Mouse (Mus musculus) MEL-GATA-1-ER (cell line): Measurements from ENCODE around the gene Olfr1029.
"Not testable (repeated sequence)": the region's sequence is repeated elsewhere in the genome, so short reads cannot be mapped to it uniquely, and the experiment has no call there.

Experiments
- DNase-seq: peaks from one replicate; pipeline ENCODE4 v3.0.0-alpha.2; 2012; ENCODE audit warnings: low read depth; ENCODE audit errors: extremely low read depth

Gene Olfr1029

GRCm38 (mm10) chr2:85973595-85973994 lies at the start of gene Olfr1029:
Gene Olfr1029, plus strand, starts transcription at chr2:85973895.
- no peak for DNase-seq

GRCm38 (mm10) chr2:85950137-85950536 lies 23.6 kb upstream of the Olfr1029 start, which contains the start of gene Olfr1028:
Gene Olfr1028, plus strand, starts transcription at chr2:85950437.
- DNase-seq: no peak

GRCm38 (mm10) chr2:85978976-85979375 lies 5.3 kb downstream of the Olfr1029 start, which contains the start of gene Olfr1030:
Gene Olfr1030, plus strand, starts transcription at chr2:85979276.
- no peak for DNase-seq

- DNase-seq: no peak
Measured at GRCm38 (mm10) chr2:85990004-85990403, 16.3 kb downstream of the Olfr1029 start, which contains the start of gene Olfr1031. Gene Olfr1031, plus strand, starts transcription at chr2:85990304.

GRCm38 (mm10) chr2:86005240-86005639 lies 31.5 kb downstream of the Olfr1029 start, which contains the start of gene Olfr1032:
Gene Olfr1032, plus strand, starts transcription at chr2:86005540.
- no peak for DNase-seq

GRCm38 (mm10) chr2:86020406-86020805 lies 46.7 kb downstream of the Olfr1029 start, which contains the start of gene Olfr1033:
Gene Olfr1033, plus strand, starts transcription at chr2:86020633.
- not testable (repeated sequence) for DNase-seq

GRCm38 (mm10) chr2:86021518-86021917 lies 47.8 kb downstream of the Olfr1029 start:
- DNase-seq: not testable (repeated sequence)
